Mouse (Mus musculus) limb, embryonic 12.5 days (tissue): ENCODE data around the gene Ahdc1. TPM values are rescaled to one million over a fixed set of nuclear protein-coding genes. Genes with fewer than 3 reads are reported as not detected.
A peak's percentile ranks its signal among the peaks of the same experiment; 100 is the strongest.

ENCODE experiments used
- ATAC-seq: fragments of 200-750 bp; cut with Nextera tagmentation; 2 replicates; pipeline ENCODE4 v1.8.0; 2017; ENCODE audit warnings: low read depth, moderate TSS enrichment; ENCODE audit not compliant: insufficient number of reproducible peaks, insufficient read depth, low FRiP score, low TSS enrichment
- H3K27ac ChIP-seq: fragments of 300-500 bp; sonication (generic); 2 replicates; pipeline ENCODE4 v1.5.1; 2016; ENCODE audit warnings: mild to moderate bottlenecking, moderate library complexity
- H3K27me3 ChIP-seq: fragments of 300-500 bp; sonication (generic); 2 replicates; pipeline ENCODE4 v1.6.1; 2016; ENCODE audit warnings: mild to moderate bottlenecking, moderate library complexity
- H3K36me3 ChIP-seq: fragments of 300-500 bp; sonication (generic); 2 replicates; pipeline ENCODE4 v1.6.1; 2016; ENCODE audit warnings: mild to moderate bottlenecking, moderate library complexity
- H3K4me1 ChIP-seq: fragments of 300-500 bp; sonication (generic); replicated peaks from 2 replicates; pipeline ENCODE4 v1.6.1; 2016
- H3K4me2 ChIP-seq: fragments of 300-500 bp; sonication (generic); 2 replicates; pipeline ENCODE4 v1.6.1; 2016; ENCODE audit warnings: mild to moderate bottlenecking, moderate library complexity
- H3K4me3 ChIP-seq: fragments of 300-500 bp; sonication (generic); replicated peaks from 2 replicates; pipeline ENCODE4 v1.5.1; 2016; ENCODE audit warnings: mild to moderate bottlenecking
- H3K9ac ChIP-seq: fragments of 300-500 bp; sonication (generic); replicated peaks from 2 replicates; pipeline ENCODE4 v1.6.1; 2016; ENCODE audit warnings: mild to moderate bottlenecking, moderate library complexity
- H3K9me3 ChIP-seq: fragments of 300-500 bp; sonication (generic); 2 replicates; pipeline ENCODE4 v1.6.1; 2016; ENCODE audit warnings: mild to moderate bottlenecking, moderate library complexity
- WGBS: fragments of 180-500 bp; shearing (Covaris S2); methylation state at CpG from one replicate; pipeline ENCODE4 v1.1.7; 2016; 5-methylcytosine and 5-hydroxymethylcytosine counted together
- polyA plus RNA-seq: library from polyadenylated mRNA; unstranded; fragments of >200 nt; fragmentation: Nextera tagmentation; extraction: Ambion mirVana; gene quantifications from 2 replicates; pipeline ENCODE4 v1.2.1, GENCODE M21; 2016

The Ahdc1 gene
- polyA plus RNA-seq, 1 experiment from 2014 or later = 14.5 TPM

DNA sequence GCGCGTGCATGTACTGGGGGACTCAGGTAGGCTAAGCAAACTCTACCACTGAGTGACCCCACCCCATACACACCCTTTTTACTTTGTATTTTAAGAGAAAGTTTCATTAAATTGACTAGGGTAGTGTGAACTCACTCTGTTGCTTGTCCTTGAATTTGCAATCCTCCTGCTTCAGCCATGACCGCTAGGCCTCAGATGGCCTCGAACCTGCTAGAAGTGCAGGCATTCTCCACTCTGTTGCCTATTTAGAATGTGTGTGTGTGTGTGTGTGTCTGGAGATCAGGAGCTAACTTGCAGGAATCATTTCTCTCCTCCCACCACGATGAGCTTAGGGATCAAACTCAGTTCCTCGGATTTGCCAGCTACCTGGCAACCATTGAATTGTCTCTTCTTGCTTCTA is 108.5 kb downstream of the Ahdc1 start:
- peaks cover 31% of the 10 kb centered on the region for H3K4me1 ChIP-seq

DNA sequence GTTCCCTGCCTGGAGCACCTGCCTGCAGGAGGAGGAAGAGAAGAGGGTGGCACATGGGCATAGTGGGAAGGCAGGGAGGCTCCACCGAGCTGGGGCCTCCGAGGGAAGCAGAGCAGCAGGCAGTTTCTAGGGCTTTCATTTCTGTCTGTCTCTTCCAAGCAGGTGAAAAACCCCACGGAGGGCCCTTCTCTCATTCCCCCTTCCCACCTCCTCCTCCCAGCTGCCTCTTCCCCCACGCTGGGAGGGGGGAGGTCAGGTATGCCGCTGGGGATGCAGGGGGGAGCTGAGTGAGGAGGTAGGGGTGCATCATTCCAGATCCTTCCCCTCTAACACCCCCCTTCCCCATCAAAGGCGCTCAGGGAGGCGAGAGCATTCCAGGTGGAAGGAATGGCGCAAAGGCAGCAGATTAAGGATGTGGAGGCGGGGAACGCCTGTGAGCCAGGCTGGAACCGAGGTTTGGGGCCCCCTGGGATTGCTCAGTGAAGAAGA is 109.8 kb downstream of the Ahdc1 start:
- Histone ChIP-seq H3K27ac (peak overlapping the region; percentile 60), H3K36me3 (no peaks in the 10 kb centered on the region), H3K27me3 (no peaks in the 10 kb centered on the region), H3K9me3 (peaks cover 6% of the 10 kb centered on the region; the same call in 1 of the 2 replicates), H3K9ac (no peak overlapping the region; the same call in 1 of the 2 replicates), H3K4me1 (peaks cover 31% of the 10 kb centered on the region), H3K4me2 (peak overlapping the region; percentile 33), H3K4me3 (no peak overlapping the region)
- no peak for ATAC-seq
- WGBS = 7% methylated on average over 11 of the region's 11 CpGs

More for the DNA sequence above, 108.5 kb downstream of the Ahdc1 start:
- 82% methylated on average over 6 of the region's 6 CpGs for WGBS
- H3K9me3 ChIP-seq = peaks cover 6% of the 10 kb centered on the region; the same call in 1 of the 2 replicates
- H3K27ac ChIP-seq = no peak overlapping the region
- no peaks in the 10 kb centered on the region for H3K36me3 ChIP-seq
- no peaks in the 10 kb centered on the region for H3K27me3 ChIP-seq
- no peak overlapping the region for H3K4me2 ChIP-seq
- no peak for ATAC-seq
- H3K4me3 ChIP-seq = no peak overlapping the region
- no peak overlapping the region for H3K9ac ChIP-seq

- Histone ChIP-seq H3K4me1 (peaks cover 27% of the 10 kb centered on the region), H3K9ac (no peak overlapping the region; the same call in 1 of the 2 replicates), H3K27me3 (no peaks in the 10 kb centered on the region), H3K4me3 (no peak overlapping the region), H3K27ac (0 out of 2 replicates have a peak overlapping the region, but pooled peaks have one; percentile 60), H3K4me2 (0 out of 2 replicates have a peak overlapping the region, but pooled peaks have one; percentile 33), H3K36me3 (no peaks in the 10 kb centered on the region), H3K9me3 (peaks cover 6% of the 10 kb centered on the region; the same call in 1 of the 2 replicates)
- no peak for ATAC-seq
- 82% methylated on average over 1 of the region's 1 CpGs for WGBS
Observed at GRCm38 (mm10) chr4:133121416-133121815, 110.4 kb downstream of the Ahdc1 start.

GRCm38 (mm10) chr4:133121974-133122637 is 111.0 kb downstream of the Ahdc1 start:
- Histone ChIP-seq H3K9ac (no peak overlapping the region), H3K4me1 (peaks cover 20% of the 10 kb centered on the region), H3K4me2 (no peak overlapping the region), H3K9me3 (peaks cover 6% of the 10 kb centered on the region; the same call in 1 of the 2 replicates), H3K4me3 (no peak overlapping the region), H3K27ac (no peak overlapping the region), H3K27me3 (no peaks in the 10 kb centered on the region), H3K36me3 (no peaks in the 10 kb centered on the region)
- 33% methylated on average over 5 of the region's 5 CpGs for WGBS
- no peak for ATAC-seq

DNA sequence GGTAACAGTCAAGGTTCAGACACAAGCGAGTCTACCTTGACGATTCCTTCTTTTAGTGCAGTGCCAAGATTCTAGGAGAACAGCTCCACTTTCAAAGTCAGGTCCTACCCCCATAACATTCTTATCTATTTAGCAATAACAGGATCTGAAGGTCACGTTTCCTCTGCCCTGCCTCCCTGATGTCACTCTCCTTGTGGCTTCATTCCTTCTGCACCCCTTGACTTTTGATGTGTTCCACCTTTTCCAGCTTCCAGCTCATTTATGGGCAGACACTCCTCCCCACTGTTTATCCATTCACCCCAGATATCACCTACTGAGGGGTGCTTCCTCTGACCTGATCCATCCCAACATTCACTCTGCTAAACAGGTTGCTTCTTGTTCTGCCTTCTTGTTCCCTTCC is 116.0 kb downstream of the Ahdc1 start:
- 80% methylated on average over 3 of the region's 3 CpGs for WGBS
- Histone ChIP-seq H3K27me3 (no peaks in the 10 kb centered on the region), H3K36me3 (no peaks in the 10 kb centered on the region), H3K27ac (no peak overlapping the region), H3K4me1 (peaks cover 19% of the 10 kb centered on the region), H3K9ac (no peak overlapping the region), H3K9me3 (peaks cover 6% of the 10 kb centered on the region; the same call in 1 of the 2 replicates), H3K4me2 (no peak overlapping the region), H3K4me3 (no peak overlapping the region)
- ATAC-seq = no peak

Other genes starting within 250 kb of the Ahdc1 start
- 146 and 156 TPM in 2 replicates for gene Rpa2, start 242.9 kb upstream of the Ahdc1 start, polyA plus RNA-seq
- gene Themis2, start 214.9 kb upstream of the Ahdc1 start, polyA plus RNA-seq = 0.24 and 0.69 TPM in 2 replicates
- gene Ppp1r8, start 168.1 kb upstream of the Ahdc1 start, polyA plus RNA-seq = 62.1 and 68.5 TPM in 2 replicates
- gene Stx12, start 126.8 kb upstream of the Ahdc1 start, polyA plus RNA-seq = 61.1 and 62.8 TPM in 2 replicates
- 25.8 and 31.7 TPM in 2 replicates for gene Fam76a, start 88.7 kb upstream of the Ahdc1 start, polyA plus RNA-seq
- gene Fgr, start 37.2 kb upstream of the Ahdc1 start, polyA plus RNA-seq = 0.26 and 0.36 TPM in 2 replicates
- 73.8 and 81.6 TPM in 2 replicates for gene Wasf2, start 119.2 kb downstream of the Ahdc1 start, polyA plus RNA-seq
- gene Cd164l2, start 200.9 kb downstream of the Ahdc1 start, polyA plus RNA-seq = 3.2 and 4.6 TPM in 2 replicates
- 0.24 and 0.58 TPM in 2 replicates for gene Gpr3, start 201.3 kb downstream of the Ahdc1 start, polyA plus RNA-seq
- gene Map3k6, start 229.6 kb downstream of the Ahdc1 start, polyA plus RNA-seq = 2.3 and 2.9 TPM in 2 replicates